Mouse (Mus musculus) limb, embryonic 11.5 days (tissue): Measurements from ENCODE around the gene Zfp575. TPM values are rescaled to one million over a fixed set of nuclear protein-coding genes. Genes with fewer than 3 reads are reported as not detected.

Source experiments
- ATAC-seq: fragments of 200-750 bp; cut with Nextera tagmentation; 2 replicates; pipeline ENCODE4 v1.8.0; 2017; ENCODE audit warnings: low read depth; ENCODE audit not compliant: insufficient number of reproducible peaks, low FRiP score, low TSS enrichment
- DNase-seq: peaks from one replicate; pipeline ENCODE4 v3.0.0-alpha.2; 2015; ENCODE audit warnings: low spot score
- H3K27ac ChIP-seq: fragments of 300-500 bp; sonication (generic); replicated peaks from 2 replicates; pipeline ENCODE4 v1.5.1; 2014; ENCODE audit warnings: low read depth, mild to moderate bottlenecking, low read length
- H3K27me3 ChIP-seq: fragments of 300-500 bp; sonication (generic); 2 replicates; pipeline ENCODE4 v1.6.1; 2014; ENCODE audit warnings: mild to moderate bottlenecking, low read length, mixed read lengths; ENCODE audit not compliant: control insufficient read depth, insufficient read depth
- H3K36me3 ChIP-seq: fragments of 300-500 bp; sonication (generic); 2 replicates; pipeline ENCODE4 v1.6.1; 2014; ENCODE audit warnings: mild to moderate bottlenecking, low read length, moderate library complexity, mixed read lengths; ENCODE audit not compliant: control insufficient read depth, insufficient read depth
- H3K4me1 ChIP-seq: fragments of 300-500 bp; sonication (generic); 2 replicates; pipeline ENCODE4 v1.6.1; 2014; ENCODE audit warnings: low read length, mixed read lengths; ENCODE audit not compliant: control insufficient read depth, insufficient read depth
- H3K4me2 ChIP-seq: fragments of 300-500 bp; sonication (generic); 2 replicates; pipeline ENCODE4 v1.6.1; 2014; ENCODE audit warnings: low read depth, mild to moderate bottlenecking, moderate library complexity; ENCODE audit not compliant: severe bottlenecking
- H3K4me3 ChIP-seq: fragments of 300-500 bp; sonication (generic); 2 replicates; pipeline ENCODE4 v1.5.1; 2014; ENCODE audit warnings: low read depth, low read length
- H3K9ac ChIP-seq: fragments of 300-500 bp; sonication (generic); 2 replicates; pipeline ENCODE4 v1.6.1; 2014; ENCODE audit warnings: mild to moderate bottlenecking, low read length
- H3K9me3 ChIP-seq: fragments of 300-500 bp; sonication (generic); 2 replicates; pipeline ENCODE4 v1.6.1; 2016; ENCODE audit warnings: low read length; ENCODE audit not compliant: control insufficient read depth
- WGBS: fragments of 180-500 bp; shearing (Covaris S2); extraction: QIAGEN DNeasy Blood & Tissue Kit; methylation state at CpG from one replicate; pipeline ENCODE4 v1.1.7; 2014; 5-methylcytosine and 5-hydroxymethylcytosine counted together
- polyA plus RNA-seq: library from polyadenylated mRNA; unstranded; fragments of >200 nt; fragmentation: Nextera tagmentation; extraction: Ambion mirVana; gene quantifications from 2 replicates; pipeline ENCODE4 v1.2.1, GENCODE M21; 2014

The Zfp575 gene
- 2.1 and 2.3 TPM in 2 replicates for polyA plus RNA-seq

GRCm38 (mm10) chr7:24587330-24588105 is at the start of gene Zfp575, which contains the start of gene Ethe1:
Gene Zfp575 (minus strand): TSS chr7:24587641.
Gene Ethe1 (plus strand): TSS chr7:24587543.
- DNase-seq: peak; percentile 86
- H3K27ac ChIP-seq: no peak within 1 kb of the TSS
- ATAC-seq: peak; percentile 57
- no peaks in the 10 kb centered on the region for H3K36me3 ChIP-seq
- peak within 1 kb of the TSS; percentile 40 for H3K4me3 ChIP-seq
- H3K27me3 ChIP-seq: peaks cover 24% of the 10 kb centered on the region
- 8% methylated on average over 30 of the region's 30 CpGs for WGBS
- peaks cover 3% of the 10 kb centered on the region; the same call in 1 of the 2 replicates for H3K4me1 ChIP-seq
- H3K9me3 ChIP-seq: no peaks in the 10 kb centered on the region
- H3K4me2 ChIP-seq: peak within 1 kb of the TSS; percentile 58
- peak within 1 kb of the TSS; percentile 79 for H3K9ac ChIP-seq

- Histone ChIP-seq H3K4me3 (peak overlapping the region; percentile 10; the same call in 1 of the 2 replicates), H3K9ac (no peak overlapping the region), H3K27ac (no peak overlapping the region), H3K9me3 (no peaks in the 10 kb centered on the region), H3K36me3 (no peaks in the 10 kb centered on the region), H3K4me1 (no peaks in the 10 kb centered on the region), H3K27me3 (peaks cover 50% of the 10 kb centered on the region), H3K4me2 (no peak overlapping the region)
- ATAC-seq (peak; percentile 58; the same call in 1 of the 2 replicates), DNase-seq (no peak)
- WGBS: 2% methylated on average over 18 of the region's 18 CpGs
Measured at GRCm38 (mm10) chr7:24637046-24637445, 49.6 kb upstream of the Zfp575 start.

- no peaks in the 10 kb centered on the region for H3K4me1 ChIP-seq
- peaks cover 48% of the 10 kb centered on the region for H3K27me3 ChIP-seq
- H3K9ac ChIP-seq: no peak within 1 kb of the TSS
- H3K27ac ChIP-seq: no peak within 1 kb of the TSS
- WGBS: 14% methylated on average over 15 of the region's 15 CpGs
- DNase-seq: no peak
- no peak for ATAC-seq
- H3K9me3 ChIP-seq: no peaks in the 10 kb centered on the region
- no peaks in the 10 kb centered on the region for H3K36me3 ChIP-seq
- H3K4me3 ChIP-seq: peak within 1 kb of the TSS; percentile 10; the same call in 1 of the 2 replicates
- no peak within 1 kb of the TSS for H3K4me2 ChIP-seq
Measured at GRCm38 (mm10) chr7:24636264-24636663, 48.8 kb upstream of the Zfp575 start, which contains the start of gene Lypd3. Gene Lypd3 (plus strand): TSS chr7:24636550.

GRCm38 (mm10) chr7:24630116-24630880 is 42.9 kb upstream of the Zfp575 start:
- Histone ChIP-seq H3K27me3 (no peaks in the 10 kb centered on the region), H3K4me3 (no peak overlapping the region), H3K4me1 (no peaks in the 10 kb centered on the region), H3K9me3 (no peaks in the 10 kb centered on the region), H3K4me2 (no peak overlapping the region), H3K9ac (no peak overlapping the region), H3K36me3 (no peaks in the 10 kb centered on the region), H3K27ac (no peak overlapping the region)
- WGBS: 75% methylated on average over 10 of the region's 10 CpGs
- ATAC-seq (no peak), DNase-seq (no peak)

- Histone ChIP-seq H3K4me2 (no peak overlapping the region), H3K4me1 (no peaks in the 10 kb centered on the region), H3K4me3 (no peak overlapping the region), H3K27ac (no peak overlapping the region), H3K27me3 (no peaks in the 10 kb centered on the region), H3K9ac (no peak overlapping the region), H3K9me3 (no peaks in the 10 kb centered on the region), H3K36me3 (no peaks in the 10 kb centered on the region)
- DNase-seq: no peak
- ATAC-seq: no peak
- WGBS: 63% methylated on average over 4 of the region's 4 CpGs
Measured at GRCm38 (mm10) chr7:24629672-24630071, 42.2 kb upstream of the Zfp575 start.

GRCm38 (mm10) chr7:24628685-24629610 is 41.5 kb upstream of the Zfp575 start:
- H3K36me3 ChIP-seq: no peaks in the 10 kb centered on the region
- WGBS: 11% methylated on average over 33 of the region's 33 CpGs
- peak overlapping the region; percentile 36 for H3K4me2 ChIP-seq
- ATAC-seq (peak; percentile 70; the same call in 1 of the 2 replicates), DNase-seq (peak; percentile 85)
- H3K9me3 ChIP-seq: no peaks in the 10 kb centered on the region
- H3K4me3 ChIP-seq: peak overlapping the region; percentile 1
- H3K4me1 ChIP-seq: no peaks in the 10 kb centered on the region
- no peak overlapping the region for H3K27ac ChIP-seq
- no peaks in the 10 kb centered on the region for H3K27me3 ChIP-seq
- 0 out of 2 replicates have a peak overlapping the region, but pooled peaks have one; percentile 1 for H3K9ac ChIP-seq

- Histone ChIP-seq H3K9me3 (peaks cover 3% of the 10 kb centered on the region; the same call in 1 of the 2 replicates), H3K27ac (no peak overlapping the region), H3K4me3 (no peak overlapping the region), H3K4me2 (no peak overlapping the region), H3K27me3 (0 out of 2 replicates have a peak, but pooled peaks cover 3% of the 10 kb centered on the region), H3K9ac (no peak overlapping the region), H3K36me3 (no peaks in the 10 kb centered on the region), H3K4me1 (no peaks in the 10 kb centered on the region)
- no peak for DNase-seq
- 82% methylated on average over 6 of the region's 6 CpGs for WGBS
- no peak for ATAC-seq
Measured at GRCm38 (mm10) chr7:24622967-24623366, 35.5 kb upstream of the Zfp575 start.
